Comparison of ENCODE assay signal across 20 mouse cellular contexts in the genomic region with DNA sequence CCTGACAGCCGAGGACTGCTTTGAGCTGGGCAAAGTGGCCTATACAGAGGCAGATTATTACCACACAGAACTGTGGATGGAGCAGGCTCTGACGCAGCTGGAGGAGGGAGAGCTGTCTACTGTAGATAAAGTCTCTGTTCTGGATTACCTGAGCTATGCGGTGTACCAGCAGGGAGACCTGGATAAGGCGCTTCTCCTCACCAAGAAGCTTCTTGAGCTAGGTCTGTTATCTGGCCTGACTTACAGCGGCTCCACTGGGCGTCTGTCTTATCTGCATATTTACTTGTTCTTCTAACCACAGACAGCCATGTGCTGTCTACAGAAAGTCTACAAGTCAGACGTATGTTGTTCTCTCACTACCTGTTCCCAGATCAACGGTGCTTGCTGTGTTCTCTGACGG. TPM values are rescaled to one million over a fixed set of nuclear protein-coding genes. Genes with fewer than 3 reads are reported as not detected.
A peak's percentile ranks its signal among the peaks of the same experiment; 100 is the strongest.
DNase-seq lines count a peak whose midpoint lies in the region; ATAC-seq and TF ChIP-seq lines count a peak whose summit lies in the region.
"Had no signal": no experiment of that assay in that cellular context is flagged by ENCODE, and none has a peak within 500 bp of the region (broad histone marks: within the 10 kb centered on the region; RNA-seq: fewer than 3 reads in every experiment).

No protein-coding gene starts in this region.

- no peaks in the 10 kb centered on the region for H3K27me3 ChIP-seq in stomach, embryonic 14.5 days (ENCODE audit: control insufficient read depth, insufficient read depth, low read length)
- H3K27me3 ChIP-seq in stomach, postnatal 0 days (ENCODE audit: control insufficient read depth, insufficient read depth, low read length), result no peaks in the 10 kb centered on the region
- no peaks in the 10 kb centered on the region for H3K27me3 ChIP-seq in liver, embryonic 16.5 days (ENCODE audit: control insufficient read depth, insufficient read depth, low read depth, low read length)
- no peaks in the 10 kb centered on the region for H3K27me3 ChIP-seq in midbrain, embryonic 14.5 days (ENCODE audit: control insufficient read depth, insufficient read depth, low read length)
- H3K27me3 ChIP-seq in forebrain, embryonic 11.5 days (ENCODE audit: control insufficient read depth, insufficient read depth, low read length), result no peaks in the 10 kb centered on the region
- H3K27me3 ChIP-seq: CH12.LX had no signal

- H3K36me3 ChIP-seq in stomach, embryonic 14.5 days (ENCODE audit: control insufficient read depth, insufficient read depth, low read length), result peaks cover 73% of the 10 kb centered on the region
- H3K36me3 ChIP-seq in stomach, postnatal 0 days (ENCODE audit: control insufficient read depth, insufficient read depth, low read length), result peaks cover 20% of the 10 kb centered on the region
- H3K36me3 ChIP-seq in liver, embryonic 16.5 days (ENCODE audit: control insufficient read depth, insufficient read depth), result peaks cover 17% of the 10 kb centered on the region
- H3K36me3 ChIP-seq in midbrain, embryonic 14.5 days (ENCODE audit: control insufficient read depth, insufficient read depth, low read length), result peaks cover 72% of the 10 kb centered on the region
- peaks cover 13% of the 10 kb centered on the region for H3K36me3 ChIP-seq in forebrain, embryonic 11.5 days (ENCODE audit: control insufficient read depth, insufficient read depth, low read length)

- H3K4me2 ChIP-seq in stomach, embryonic 14.5 days (replicated peaks; ENCODE audit: low read depth, low read length), result no peak overlapping the region
- H3K4me2 ChIP-seq in stomach, postnatal 0 days (replicated peaks; ENCODE audit: low read depth), result no peak overlapping the region
- peak overlapping the region; percentile 35 for H3K4me2 ChIP-seq in liver, embryonic 16.5 days (ENCODE audit: low read depth, low read length)
- H3K4me2 ChIP-seq in midbrain, embryonic 14.5 days (ENCODE audit: low read length), result no peak overlapping the region
- no peak overlapping the region for H3K4me2 ChIP-seq in forebrain, embryonic 11.5 days (ENCODE audit: low read depth, low read length, severe bottlenecking)
- H3K4me2 ChIP-seq: hindbrain, embryonic 14.5 days had no signal

- WGBS in stomach, embryonic 14.5 days, result 94% methylated on average over 9 of the region's 9 CpGs
- 91% methylated on average over 9 of the region's 9 CpGs for WGBS in stomach, postnatal 0 days
- 30% methylated on average over 9 of the region's 9 CpGs for WGBS in liver, embryonic 16.5 days (ENCODE audit: insufficient replicate concordance)
- WGBS in midbrain, embryonic 14.5 days, result 97% methylated on average over 9 of the region's 9 CpGs
- 95% methylated on average over 9 of the region's 9 CpGs for WGBS in forebrain, embryonic 11.5 days

- no peak overlapping the region for H3K27ac ChIP-seq in stomach, embryonic 14.5 days (ENCODE audit: low read length)
- H3K27ac ChIP-seq in stomach, postnatal 0 days (replicated peaks), result no peak overlapping the region
- peak overlapping the region; percentile 89 for H3K27ac ChIP-seq in liver, embryonic 16.5 days (ENCODE audit: low read length)
- H3K27ac ChIP-seq in midbrain, embryonic 14.5 days (replicated peaks; ENCODE audit: low read depth, low read length), result no peak overlapping the region
- no peak overlapping the region for H3K27ac ChIP-seq in forebrain, embryonic 11.5 days (ENCODE audit: low read depth, low read length)
- H3K27ac ChIP-seq: forebrain, embryonic 10.5 days; hindbrain, embryonic 14.5 days; macrophage had no signal

- no peak overlapping the region for H3K9ac ChIP-seq in stomach, embryonic 14.5 days (replicated peaks; ENCODE audit: low read depth, low read length)
- no peak overlapping the region for H3K9ac ChIP-seq in stomach, postnatal 0 days (ENCODE audit: low read length)
- H3K9ac ChIP-seq in liver, embryonic 16.5 days (ENCODE audit: low read depth, low read length), result peak overlapping the region; percentile 25; the same call in 1 of the 2 replicates
- no peak overlapping the region for H3K9ac ChIP-seq in midbrain, embryonic 14.5 days (replicated peaks; ENCODE audit: low read length)
- no peak overlapping the region for H3K9ac ChIP-seq in forebrain, embryonic 11.5 days (ENCODE audit: low read length)
- H3K9ac ChIP-seq: hindbrain, embryonic 14.5 days had no signal

- ATAC-seq in stomach, embryonic 14.5 days (ENCODE audit: insufficient number of reproducible peaks, insufficient read depth, low FRiP score, low read depth), result peak; percentile 71; the same call in 1 of the 2 replicates
- no peak for ATAC-seq in stomach, postnatal 0 days (ENCODE audit: low FRiP score, low TSS enrichment)
- ATAC-seq in liver, embryonic 16.5 days (ENCODE audit: low read depth), result peak; percentile 99
- no peak for ATAC-seq in midbrain, embryonic 14.5 days (ENCODE audit: low FRiP score, low TSS enrichment)
- ATAC-seq in forebrain, embryonic 11.5 days (replicated peaks; ENCODE audit: low FRiP score), result no peak

- H3K4me3 ChIP-seq in stomach, embryonic 14.5 days (ENCODE audit: low read depth, low read length), result no peak overlapping the region
- H3K4me3 ChIP-seq in stomach, postnatal 0 days (ENCODE audit: low read depth, low read length), result no peak overlapping the region
- no peak overlapping the region for H3K4me3 ChIP-seq in liver, embryonic 16.5 days (ENCODE audit: low read depth, low read length)
- H3K4me3 ChIP-seq in midbrain, embryonic 14.5 days (replicated peaks; ENCODE audit: low read depth, low read length), result no peak overlapping the region
- H3K4me3 ChIP-seq in forebrain, embryonic 11.5 days (ENCODE audit: low read depth, low read length), result no peak overlapping the region
- H3K4me3 ChIP-seq: forebrain, embryonic 10.5 days had no signal

- DNase-seq in embryo, embryonic 10 days (ENCODE audit: low spot score), result peak; percentile 12
- no peak for DNase-seq in embryo, embryonic 9.5 days (ENCODE audit: extremely low spot score)
- DNase-seq in stomach, postnatal 0 days (ENCODE audit: low spot score), result no peak
- no peak for DNase-seq in midbrain, embryonic 14.5 days
- DNase-seq in right cerebral cortex, postnatal 36 days (ENCODE audit: low spot score in 2 of 2), result no peak
- no peak for DNase-seq in forebrain, embryonic 11.5 days (ENCODE audit: low spot score)
- DNase-seq: cerebellum, postnatal 10 days; kidney, adult 9 months; retina, postnatal 1 day; thymus, postnatal 14 days had no signal

- H3K9me3 ChIP-seq in stomach, embryonic 14.5 days (ENCODE audit: control insufficient read depth, low read depth, low read length), result no peaks in the 10 kb centered on the region
- H3K9me3 ChIP-seq in stomach, postnatal 0 days (ENCODE audit: control insufficient read depth, low read length), result no peaks in the 10 kb centered on the region
- no peaks in the 10 kb centered on the region for H3K9me3 ChIP-seq in liver, embryonic 16.5 days (replicated peaks; ENCODE audit: control insufficient read depth, low read length)
- H3K9me3 ChIP-seq in midbrain, embryonic 14.5 days (ENCODE audit: control insufficient read depth, low read length), result no peaks in the 10 kb centered on the region
- H3K9me3 ChIP-seq in forebrain, embryonic 11.5 days (ENCODE audit: control insufficient read depth, low read length), result no peaks in the 10 kb centered on the region
- H3K9me3 ChIP-seq: forebrain, embryonic 10.5 days had no signal

- no peaks in the 10 kb centered on the region for H3K4me1 ChIP-seq in stomach, embryonic 14.5 days (ENCODE audit: control insufficient read depth, insufficient read depth, low read length)
- no peaks in the 10 kb centered on the region for H3K4me1 ChIP-seq in stomach, postnatal 0 days (replicated peaks; ENCODE audit: control insufficient read depth, insufficient read depth)
- peaks cover 29% of the 10 kb centered on the region for H3K4me1 ChIP-seq in liver, embryonic 16.5 days (ENCODE audit: control insufficient read depth, low read depth, low read length)
- no peaks in the 10 kb centered on the region for H3K4me1 ChIP-seq in midbrain, embryonic 14.5 days (ENCODE audit: control insufficient read depth, insufficient read depth, low read length)
- no peaks in the 10 kb centered on the region for H3K4me1 ChIP-seq in forebrain, embryonic 11.5 days (replicated peaks; ENCODE audit: control insufficient read depth, insufficient read depth, low read length)
- H3K4me1 ChIP-seq: forebrain, embryonic 10.5 days had no signal

- no peak for TF ChIP-seq CTCF in stomach, postnatal 0 days (IDR thresholded peaks at IDR 0.05; ENCODE audit: low read depth)

- no peak for TF ChIP-seq EP300 in stomach, postnatal 0 days (optimal IDR thresholded peaks at IDR 0.05)

RNA-seq across cellular contexts. Expression of a gene that starts 25.1 kb away (rescaled TPM):
- polyA plus RNA-seq in stomach, embryonic 14.5 days (2014; fragmentation: Nextera tagmentation; extraction: Ambion mirVana), result 64.9 and 76.3 TPM in 2 replicates
- polyA plus RNA-seq in stomach, postnatal 0 days (2015; fragmentation: Nextera tagmentation; extraction: Ambion mirVana), result 13.9 and 17.9 TPM in 2 replicates
- 14.9 and 15.0 TPM in 2 replicates for polyA plus RNA-seq in liver, embryonic 16.5 days (2015; fragmentation: Nextera tagmentation; extraction: Ambion mirVana)
- polyA plus RNA-seq in midbrain, embryonic 14.5 days (2014; fragmentation: Nextera tagmentation; extraction: Ambion mirVana), result 15.7 and 22.4 TPM in 2 replicates
- 40.6 and 46.1 TPM in 2 replicates for polyA plus RNA-seq in forebrain, embryonic 11.5 days (2014; fragmentation: Nextera tagmentation; extraction: Ambion mirVana)

RNA-seq across cellular contexts. Expression of a gene that starts 47.2 kb away (rescaled TPM):
- 3.5 and 4.5 TPM in 2 replicates for polyA plus RNA-seq in stomach, embryonic 14.5 days (2014; fragmentation: Nextera tagmentation; extraction: Ambion mirVana)
- polyA plus RNA-seq in stomach, postnatal 0 days (2015; fragmentation: Nextera tagmentation; extraction: Ambion mirVana), result 1.4 and 3.6 TPM in 2 replicates
- 3.3 and 5.6 TPM in 2 replicates for polyA plus RNA-seq in liver, embryonic 16.5 days (2015; fragmentation: Nextera tagmentation; extraction: Ambion mirVana)
- 2.8 and 5.0 TPM in 2 replicates for polyA plus RNA-seq in midbrain, embryonic 14.5 days (2014; fragmentation: Nextera tagmentation; extraction: Ambion mirVana)
- polyA plus RNA-seq in forebrain, embryonic 11.5 days (2014; fragmentation: Nextera tagmentation; extraction: Ambion mirVana), result 1.4 and 7.5 TPM in 2 replicates

RNA-seq across cellular contexts. Expression of a gene that starts 55.3 kb away (rescaled TPM):
- polyA plus RNA-seq in stomach, embryonic 14.5 days (2014; fragmentation: Nextera tagmentation; extraction: Ambion mirVana), result 1.7 and 2.4 TPM in 2 replicates
- polyA plus RNA-seq in stomach, postnatal 0 days (2015; fragmentation: Nextera tagmentation; extraction: Ambion mirVana), result 34.6 and 38.5 TPM in 2 replicates
- 57.6 and 60.4 TPM in 2 replicates for polyA plus RNA-seq in liver, embryonic 16.5 days (2015; fragmentation: Nextera tagmentation; extraction: Ambion mirVana)
- polyA plus RNA-seq in midbrain, embryonic 14.5 days (2014; fragmentation: Nextera tagmentation; extraction: Ambion mirVana), result not detected in 2 replicates
- polyA plus RNA-seq in forebrain, embryonic 11.5 days (2014; fragmentation: Nextera tagmentation; extraction: Ambion mirVana), result not detected in 2 replicates
- polyA plus RNA-seq: brain, embryonic 14.5 days; forebrain, embryonic 10.5 days; hindbrain, embryonic 14.5 days; macrophage; midbrain, postnatal 0 days; neural tube, embryonic 14.5 days; spleen, adult 2 months had no signal

Comparison
In these comparisons a context has a peak if more than half of its experiments do, and no peak if none do; other contexts are left out.
1. ATAC-seq: peak in stomach, embryonic 14.5 days (single experiment) and liver, embryonic 16.5 days (single experiment); none in stomach, postnatal 0 days (single experiment), midbrain, embryonic 14.5 days (single experiment) and forebrain, embryonic 11.5 days (single experiment).
2. RNA of a gene that starts 55.3 kb away (polyA plus RNA-seq): 57.6 to 60.4 TPM in liver, embryonic 16.5 days and 34.6 to 38.5 TPM in stomach, postnatal 0 days; 1.7 to 2.4 TPM in stomach, embryonic 14.5 days, not detected in midbrain, embryonic 14.5 days and not detected in forebrain, embryonic 11.5 days; every median in the first group is over 10 times any median in the second.